Mouse (Mus musculus) bone marrow, adult 2 months (tissue): ENCODE data around the gene Kctd19. TPM values are rescaled to one million over a fixed set of nuclear protein-coding genes. Genes with fewer than 3 reads are reported as not detected.

Experiments
- H3K27ac ChIP-seq: fragments of 200-500 bp; 2 replicates; pipeline ENCODE4 v1.5.1; 2012; ENCODE audit warnings: low read depth, mild to moderate bottlenecking, control low read depth, inconsistent platforms, low read length; ENCODE audit not compliant: control insufficient read depth, poor library complexity, insufficient read depth
- H3K4me1 ChIP-seq: fragments of 200-500 bp; 2 replicates; pipeline ENCODE4 v1.6.1; 2011; ENCODE audit warnings: low read length; ENCODE audit not compliant: control insufficient read depth, insufficient read depth
- H3K4me3 ChIP-seq: fragments of 200-500 bp; replicated peaks from 2 replicates; pipeline ENCODE3; 2011; ENCODE audit warnings: mild to moderate bottlenecking, low read depth, low read length, control low read depth; ENCODE audit not compliant: control insufficient read depth
- CTCF ChIP-seq: fragments of 200-500 bp; IDR thresholded peaks from 2 replicates; pipeline ENCODE4 v1.5.1; 2011; ENCODE audit warnings: low read length, control low read depth; ENCODE audit not compliant: control insufficient read depth, insufficient read depth
- POLR2A ChIP-seq: fragments of 200-500 bp; IDR thresholded peaks from 2 replicates; pipeline ENCODE4 v1.6.1; 2011; ENCODE audit warnings: low read depth, mild to moderate bottlenecking, control low read depth, low read length, borderline replicate concordance; ENCODE audit not compliant: control insufficient read depth
- WGBS: fragments of 180-500 bp; shearing (Covaris S2); methylation state at CpG from one replicate; pipeline ENCODE4 v1.1.7; 2018; 5-methylcytosine and 5-hydroxymethylcytosine counted together
- polyA plus RNA-seq: library from polyadenylated mRNA; stranded (reverse); fragments of >200 nt; gene quantifications from 2 replicates; pipeline ENCODE4 v1.2.4, GENCODE M21; 2011; ENCODE audit warnings: low replicate concordance; ENCODE audit not compliant: missing spikeins, insufficient read depth, insufficient read length

Gene Kctd19
- polyA plus RNA-seq, 1 experiment: not detected

DNA sequence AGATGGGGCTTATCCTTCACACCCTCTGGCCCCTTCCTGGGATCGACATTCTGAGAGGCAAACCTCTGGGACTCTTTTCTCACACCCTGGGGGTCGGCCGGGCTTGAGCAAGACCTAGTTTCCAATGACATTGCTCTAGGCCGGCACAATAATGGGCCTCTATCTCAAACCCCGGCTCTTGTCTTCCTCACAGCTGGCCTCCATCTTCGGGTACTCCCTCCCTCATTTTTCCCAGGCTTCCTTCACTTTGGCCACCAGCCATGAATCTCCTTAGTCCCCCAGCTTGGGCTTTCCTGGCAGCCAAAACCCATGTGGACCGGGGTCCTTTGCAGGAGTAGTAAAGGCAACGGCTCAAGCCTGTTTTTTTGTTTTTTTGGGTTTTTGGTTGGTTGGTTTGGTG, 71.9 kb downstream of the Kctd19 start:
- TF ChIP-seq POLR2A (no peak), CTCF (no peak)
- no peak overlapping the region for H3K4me3 ChIP-seq
- WGBS: 80% methylated on average over 8 of the region's 8 CpGs
- no peaks in the 10 kb centered on the region; the same call in 1 of the 2 replicates for H3K4me1 ChIP-seq
- H3K27ac ChIP-seq: no peak overlapping the region

DNA sequence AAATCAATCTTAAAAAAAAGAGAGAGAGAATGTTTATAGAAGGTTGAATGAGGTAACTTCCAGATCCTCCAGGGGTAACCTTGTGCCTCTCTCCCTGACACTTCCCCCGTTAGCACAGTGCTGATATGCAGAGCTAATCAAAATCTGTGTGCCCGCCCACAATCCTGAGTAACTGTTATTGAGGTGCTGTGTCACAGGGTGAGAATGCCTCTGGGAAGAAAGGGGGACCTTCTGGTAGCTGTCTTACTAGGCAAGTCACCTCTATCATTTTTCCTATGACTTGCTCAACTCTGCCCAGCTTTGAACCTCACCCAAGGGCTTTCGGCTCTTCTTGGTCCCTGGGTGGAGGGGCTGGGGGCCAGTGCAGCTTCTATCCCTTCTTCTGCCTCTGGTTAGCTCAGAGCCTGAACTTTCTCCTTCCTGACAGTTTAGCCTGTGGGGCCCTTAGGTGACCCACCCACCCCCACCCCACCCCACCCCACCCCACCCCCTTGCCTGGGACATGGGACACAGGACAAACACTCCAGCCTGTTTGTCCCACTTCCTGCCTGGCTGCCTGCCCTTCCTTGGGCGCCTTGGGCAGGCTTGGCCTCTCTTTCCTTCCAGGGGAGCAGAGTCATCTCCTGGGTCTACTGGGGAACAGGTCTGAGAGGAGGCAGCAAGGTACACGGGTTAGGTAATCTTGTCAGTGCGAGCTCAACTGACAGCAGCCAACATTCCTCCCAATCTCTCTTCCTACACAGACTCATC, 73.2 kb downstream of the Kctd19 start:
- Histone ChIP-seq H3K27ac (no peak overlapping the region), H3K4me1 (no peaks in the 10 kb centered on the region; the same call in 1 of the 2 replicates), H3K4me3 (no peak overlapping the region)
- WGBS: 36% methylated on average over 6 of the region's 6 CpGs
- TF ChIP-seq CTCF (no peak), POLR2A (no peak)

DNA sequence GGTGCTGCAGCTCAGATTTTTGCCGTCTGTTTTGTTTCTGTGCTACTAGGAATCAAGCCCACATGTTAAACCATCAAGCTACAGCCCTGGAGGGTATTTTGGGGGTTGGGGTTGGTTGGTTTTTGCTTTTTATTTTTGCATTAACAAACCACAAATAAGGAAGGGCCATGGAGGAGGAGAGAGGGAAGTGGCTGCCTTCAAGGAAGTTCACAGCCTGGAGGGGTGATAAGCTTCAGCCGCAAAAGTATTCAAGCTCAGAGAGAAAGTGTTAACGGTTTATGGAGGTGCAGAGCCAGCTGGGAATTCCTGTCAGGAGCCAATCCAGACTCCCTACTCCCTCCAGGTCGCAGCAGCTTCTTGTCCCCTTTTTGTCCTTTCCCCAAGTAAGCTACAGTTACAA, 74.3 kb downstream of the Kctd19 start:
- 5% methylated on average over 4 of the region's 4 CpGs for WGBS
- no peak for TF ChIP-seq POLR2A
- no peak for TF ChIP-seq CTCF
- no peak overlapping the region for H3K4me3 ChIP-seq
- H3K4me1 ChIP-seq: no peaks in the 10 kb centered on the region; the same call in 1 of the 2 replicates
- H3K27ac ChIP-seq: peak overlapping the region; percentile 9; the same call in 1 of the 2 replicates

DNA sequence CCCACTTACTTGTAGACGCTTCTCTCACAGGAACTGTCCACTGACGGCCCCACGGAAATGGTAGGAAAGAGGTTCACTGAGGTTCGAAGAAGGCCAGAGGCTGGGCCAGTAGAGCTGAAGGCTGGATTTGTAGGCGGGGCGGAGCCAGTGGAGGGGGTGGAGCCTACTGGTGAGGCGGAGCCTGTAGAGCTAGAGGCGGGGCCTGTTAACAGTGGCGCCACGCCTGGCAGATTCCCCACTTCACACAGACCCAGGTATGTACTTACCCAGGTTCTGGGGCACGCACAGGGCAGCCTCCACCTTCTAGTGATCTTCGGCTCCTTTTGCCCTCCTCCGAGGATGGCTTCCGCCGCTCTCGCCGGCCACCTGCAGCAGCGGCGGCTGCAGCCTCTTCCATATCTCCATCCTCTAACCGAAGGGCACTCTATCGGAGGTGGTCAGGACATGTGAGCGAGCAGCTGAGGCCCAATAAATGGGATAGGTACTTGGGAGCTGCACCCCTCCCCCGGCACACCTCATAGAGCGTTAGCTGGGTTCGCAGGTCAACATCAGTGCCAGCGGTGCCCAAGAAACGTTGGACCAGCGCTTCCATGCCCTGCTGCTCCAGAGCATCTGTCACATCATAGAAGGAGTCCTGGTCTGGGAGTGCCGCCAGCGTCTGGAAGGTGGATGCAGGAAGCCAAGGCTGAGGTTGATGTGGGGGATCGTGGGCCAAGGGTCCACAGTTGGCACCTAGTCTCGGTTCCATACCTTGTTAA, 76.8 kb downstream of the Kctd19 start:
- TF ChIP-seq CTCF: no peak
- no peak for TF ChIP-seq POLR2A
- Histone ChIP-seq H3K4me3 (no peak overlapping the region), H3K4me1 (no peaks in the 10 kb centered on the region; the same call in 1 of the 2 replicates), H3K27ac (no peak overlapping the region)
- WGBS: 90% methylated on average over 32 of the region's 32 CpGs

Other genes starting within 250 kb of the Kctd19 start
- 9.7 and 36.4 TPM in 2 replicates for gene Cbfb, start 242.8 kb downstream of the Kctd19 start, polyA plus RNA-seq
- 5.0 and 17.2 TPM in 2 replicates for gene D230025D16Rik, start 188.4 kb downstream of the Kctd19 start, polyA plus RNA-seq
- gene B3gnt9, start 158.3 kb downstream of the Kctd19 start, polyA plus RNA-seq: 0.82 TPM in 1 of 2 replicates, not detected in the other
- gene Tradd, start 148.9 kb downstream of the Kctd19 start, polyA plus RNA-seq: 11.3 and 12.0 TPM in 2 replicates
- gene Fbxl8, start 148.9 kb downstream of the Kctd19 start, polyA plus RNA-seq: 0.50 and 3.7 TPM in 2 replicates
- 0.95 TPM in 1 of 2 replicates, not detected in the other for gene Hsf4, start 143.7 kb downstream of the Kctd19 start, polyA plus RNA-seq
- gene Nol3, start 137.4 kb downstream of the Kctd19 start, polyA plus RNA-seq: 0.70 TPM in 1 of 2 replicates, not detected in the other
- gene 4931428F04Rik, start 123.6 kb downstream of the Kctd19 start, polyA plus RNA-seq: 1.5 and 2.2 TPM in 2 replicates
- 5.7 and 10.4 TPM in 2 replicates for gene Exoc3l, start 117.4 kb downstream of the Kctd19 start, polyA plus RNA-seq
- gene E2f4, start 115.8 kb downstream of the Kctd19 start, polyA plus RNA-seq: 108 and 115 TPM in 2 replicates
- gene Elmo3, start 107.9 kb downstream of the Kctd19 start, polyA plus RNA-seq: 8.2 and 11.5 TPM in 2 replicates
- gene Lrrc29, start 87.2 kb downstream of the Kctd19 start, polyA plus RNA-seq: 7.8 and 19.9 TPM in 2 replicates
- 81.6 and 140 TPM in 2 replicates for gene Tmem208, start 87.1 kb downstream of the Kctd19 start, polyA plus RNA-seq
- gene Fhod1, start 65.5 kb downstream of the Kctd19 start, polyA plus RNA-seq: 24.6 and 66.3 TPM in 2 replicates
- gene Slc9a5, start 64.7 kb downstream of the Kctd19 start, polyA plus RNA-seq: 3.7 and 7.8 TPM in 2 replicates
- not detected in 2 replicates for gene Plekhg4, start 40.2 kb downstream of the Kctd19 start, polyA plus RNA-seq
- gene Lrrc36, start 69 bp upstream of the Kctd19 start, polyA plus RNA-seq: 1.1 and 3.0 TPM in 2 replicates
- 3.3 and 3.5 TPM in 2 replicates for gene Tppp3, start 58.0 kb upstream of the Kctd19 start, polyA plus RNA-seq
- gene Zdhhc1, start 83.4 kb upstream of the Kctd19 start, polyA plus RNA-seq: 7.3 and 10.1 TPM in 2 replicates
- 0.82 TPM in 1 of 2 replicates, not detected in the other for gene Hsd11b2, start 105.3 kb upstream of the Kctd19 start, polyA plus RNA-seq
- 37.5 and 58.3 TPM in 2 replicates for gene Atp6v0d1, start 152.5 kb upstream of the Kctd19 start, polyA plus RNA-seq
- gene Ripor1, start 191.8 kb upstream of the Kctd19 start, polyA plus RNA-seq: 11.9 and 23.1 TPM in 2 replicates
- gene Ctcf, start 223.1 kb upstream of the Kctd19 start, polyA plus RNA-seq: 77.0 and 79.4 TPM in 2 replicates
- not detected in 2 replicates for gene Agrp, start 223.9 kb upstream of the Kctd19 start, polyA plus RNA-seq